Mouse (Mus musculus): Measurements from ENCODE around the gene Olfr466.

- TF ChIP-seq CTCF (IDR thresholded peaks at IDR 0.05; ENCODE audit: low read depth) (no peak), EP300 (IDR thresholded peaks at IDR 0.05; ENCODE audit: low read depth) (no peak)
Observed at GRCm38 (mm10) chr13:65200667-65201066, 50.6 kb downstream of the Olfr466 start.

All from liver, postnatal 0 days (tissue).